Mouse (Mus musculus) liver, embryonic 14.5 days (tissue): ENCODE data around the gene Mfap4.

Source experiments
- CTCF ChIP-seq: IDR thresholded peaks from 2 replicates; pipeline ENCODE4 v1.5.1; 2016; ENCODE audit warnings: antibody characterized with exemption, low read depth, control low read depth
- EP300 ChIP-seq: IDR thresholded peaks from 2 replicates; pipeline ENCODE4 v1.6.1; 2016; ENCODE audit warnings: antibody characterized with exemption, low read depth

GRCm38 (mm10) chr11:61489085-61489484 lies 3.9 kb downstream of the Mfap4 start:
- TF ChIP-seq CTCF (no peak), EP300 (no peak)
